In the genomic region with DNA sequence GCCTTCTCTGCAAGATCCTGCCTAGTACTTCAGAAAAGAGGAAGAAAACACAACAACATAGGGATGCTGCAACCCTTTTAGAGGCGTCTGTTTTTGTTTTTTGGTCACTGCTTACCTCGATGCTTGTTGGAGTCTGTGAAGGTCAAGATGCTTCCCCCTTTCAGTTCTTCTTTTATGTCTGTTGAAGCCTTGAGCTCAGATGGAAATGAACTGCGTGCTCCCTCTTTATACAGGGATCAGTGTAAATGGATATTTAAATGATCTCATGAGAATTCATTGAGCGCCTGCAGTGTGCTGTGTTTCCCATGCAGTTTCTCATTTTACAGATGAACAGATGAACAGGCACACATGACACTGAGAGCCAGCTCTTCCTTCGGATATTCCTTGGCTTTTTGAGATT, we compare ENCODE assay signal across 18 mouse cellular contexts.
DNase-seq lines count a peak whose midpoint lies in the region; ATAC-seq and TF ChIP-seq lines count a peak whose summit lies in the region.
"Had no signal": no experiment of that assay in that cellular context is flagged by ENCODE, and none has a peak within 500 bp of the region (broad histone marks: within the 10 kb centered on the region; RNA-seq: fewer than 3 reads in every experiment).

No protein-coding gene starts in this region.

- no peak overlapping the region for H3K4me2 ChIP-seq in midbrain, embryonic 11.5 days
- no peak overlapping the region for H3K4me2 ChIP-seq in forebrain, embryonic 15.5 days (replicated peaks)
- no peak overlapping the region for H3K4me2 ChIP-seq in hindbrain, postnatal 0 days (ENCODE audit: low read depth, low read length)
- no peak overlapping the region for H3K4me2 ChIP-seq in liver, postnatal 0 days (ENCODE audit: low read depth, low read length)
- H3K4me2 ChIP-seq: heart, embryonic 12.5 days; liver, embryonic 13.5 days had no signal

- H3K4me1 ChIP-seq in midbrain, embryonic 11.5 days (ENCODE audit: control insufficient read depth, insufficient read depth, low read length), result peaks cover 14% of the 10 kb centered on the region
- H3K4me1 ChIP-seq in midbrain, embryonic 10.5 days, result peaks cover 20% of the 10 kb centered on the region
- peaks cover 13% of the 10 kb centered on the region for H3K4me1 ChIP-seq in forebrain, embryonic 15.5 days
- peaks cover 7% of the 10 kb centered on the region; the same call in 1 of the 2 replicates for H3K4me1 ChIP-seq in hindbrain, postnatal 0 days (ENCODE audit: insufficient read depth, low read length)
- no peaks in the 10 kb centered on the region for H3K4me1 ChIP-seq in liver, postnatal 0 days (ENCODE audit: insufficient read depth)
- H3K4me1 ChIP-seq: heart, embryonic 12.5 days; limb, embryonic 10.5 days; liver, embryonic 13.5 days had no signal

- no peak for TF ChIP-seq EP300 in liver, postnatal 0 days (IDR thresholded peaks at IDR 0.05; ENCODE audit: low read depth)

- ATAC-seq in midbrain, embryonic 11.5 days (ENCODE audit: low FRiP score), result peak; percentile 25; the same call in 1 of the 2 replicates
- ATAC-seq in forebrain, embryonic 15.5 days (replicated peaks), result 0 out of 2 replicates have a peak, but pooled peaks have one; percentile 4
- no peak for ATAC-seq in hindbrain, postnatal 0 days
- ATAC-seq in CD4-positive, CD25-positive, alpha-beta regulatory T cell, adult 4 months, result no peak
- no peak for ATAC-seq in liver, postnatal 0 days
- ATAC-seq: lung, postnatal 0 days had no signal

- H3K4me3 ChIP-seq in midbrain, embryonic 11.5 days (ENCODE audit: low read depth, low read length), result no peak overlapping the region
- H3K4me3 ChIP-seq in midbrain, embryonic 10.5 days, result no peak overlapping the region
- H3K4me3 ChIP-seq in forebrain, embryonic 15.5 days, result no peak overlapping the region
- H3K4me3 ChIP-seq in hindbrain, postnatal 0 days (ENCODE audit: low read length), result no peak overlapping the region
- no peak overlapping the region for H3K4me3 ChIP-seq in liver, postnatal 0 days (ENCODE audit: low read depth, low read length)
- H3K4me3 ChIP-seq: heart, embryonic 12.5 days; limb, embryonic 10.5 days; liver, embryonic 13.5 days had no signal

- H3K27ac ChIP-seq in midbrain, embryonic 11.5 days (ENCODE audit: low read depth, low read length), result no peak overlapping the region
- H3K27ac ChIP-seq in midbrain, embryonic 10.5 days (replicated peaks), result no peak overlapping the region
- no peak overlapping the region for H3K27ac ChIP-seq in forebrain, embryonic 15.5 days (replicated peaks)
- H3K27ac ChIP-seq in hindbrain, postnatal 0 days, result peak overlapping the region; percentile 27; the same call in 1 of the 2 replicates
- H3K27ac ChIP-seq in liver, postnatal 0 days (ENCODE audit: low read depth), result no peak overlapping the region
- H3K27ac ChIP-seq: limb, embryonic 10.5 days; liver, embryonic 13.5 days had no signal

- no peaks in the 10 kb centered on the region for H3K27me3 ChIP-seq in midbrain, embryonic 11.5 days (ENCODE audit: control insufficient read depth, insufficient read depth, low read length)
- H3K27me3 ChIP-seq in midbrain, embryonic 10.5 days (ENCODE audit: low read depth, poor library complexity, severe bottlenecking), result no peaks in the 10 kb centered on the region
- H3K27me3 ChIP-seq in forebrain, embryonic 15.5 days, result peaks cover 6% of the 10 kb centered on the region; the same call in 1 of the 2 replicates
- H3K27me3 ChIP-seq in hindbrain, postnatal 0 days (ENCODE audit: insufficient read depth, low read length), result no peaks in the 10 kb centered on the region
- H3K27me3 ChIP-seq in liver, postnatal 0 days (ENCODE audit: insufficient read depth, low read length), result no peaks in the 10 kb centered on the region
- H3K27me3 ChIP-seq: CH12.LX; heart, embryonic 12.5 days; liver, embryonic 13.5 days had no signal

- DNase-seq in midbrain, embryonic 11.5 days (ENCODE audit: low spot score, missing footprints), result no peak
- no peak for DNase-seq in midbrain, embryonic 10.5 days (ENCODE audit: low spot score)
- DNase-seq in hindbrain, postnatal 0 days (ENCODE audit: low spot score), result no peak
- DNase-seq in liver, postnatal 0 days, result no peak
- DNase-seq in gastrocnemius, postnatal 25 days, result no peak
- DNase-seq: adrenal gland, postnatal 10 days; heart, postnatal 36 days; kidney, adult 11 months; kidney, postnatal 36 days; liver, embryonic 13.5 days; retina, postnatal 1 day; thymus, adult 2 months had no signal

- no peaks in the 10 kb centered on the region for H3K9me3 ChIP-seq in midbrain, embryonic 11.5 days (ENCODE audit: control insufficient read depth, low read length)
- no peaks in the 10 kb centered on the region for H3K9me3 ChIP-seq in midbrain, embryonic 10.5 days (replicated peaks)
- no peaks in the 10 kb centered on the region for H3K9me3 ChIP-seq in forebrain, embryonic 15.5 days
- no peaks in the 10 kb centered on the region for H3K9me3 ChIP-seq in hindbrain, postnatal 0 days (ENCODE audit: low read length)
- no peaks in the 10 kb centered on the region for H3K9me3 ChIP-seq in liver, postnatal 0 days (ENCODE audit: low read length)
- H3K9me3 ChIP-seq: heart, embryonic 12.5 days; limb, embryonic 10.5 days; liver, embryonic 13.5 days had no signal

- no peak for TF ChIP-seq CTCF in hindbrain, postnatal 0 days (IDR thresholded peaks at IDR 0.05; ENCODE audit: low read depth)
- TF ChIP-seq CTCF in liver, postnatal 0 days (IDR thresholded peaks at IDR 0.05; ENCODE audit: low read depth), result no peak

- no peaks in the 10 kb centered on the region for H3K36me3 ChIP-seq in midbrain, embryonic 11.5 days (ENCODE audit: control insufficient read depth, insufficient read depth, low read length)
- H3K36me3 ChIP-seq in midbrain, embryonic 10.5 days, result no peaks in the 10 kb centered on the region
- H3K36me3 ChIP-seq in forebrain, embryonic 15.5 days, result no peaks in the 10 kb centered on the region
- no peaks in the 10 kb centered on the region for H3K36me3 ChIP-seq in hindbrain, postnatal 0 days (ENCODE audit: insufficient read depth, low read length)
- no peaks in the 10 kb centered on the region for H3K36me3 ChIP-seq in liver, postnatal 0 days (replicated peaks; ENCODE audit: insufficient read depth, low read length)
- H3K36me3 ChIP-seq: heart, embryonic 12.5 days; limb, embryonic 10.5 days; liver, embryonic 13.5 days had no signal

- no peak overlapping the region for H3K9ac ChIP-seq in midbrain, embryonic 11.5 days (ENCODE audit: low read length)
- no peak overlapping the region for H3K9ac ChIP-seq in forebrain, embryonic 15.5 days (replicated peaks)
- H3K9ac ChIP-seq in hindbrain, postnatal 0 days (replicated peaks; ENCODE audit: low read length), result no peak overlapping the region
- H3K9ac ChIP-seq in liver, postnatal 0 days (replicated peaks), result no peak overlapping the region
- H3K9ac ChIP-seq: heart, embryonic 12.5 days; liver, embryonic 13.5 days had no signal

- 35% methylated on average over 5 of the region's 5 CpGs for WGBS in midbrain, embryonic 11.5 days
- WGBS in midbrain, embryonic 10.5 days, result 66% methylated on average over 5 of the region's 5 CpGs
- 21% methylated on average over 5 of the region's 5 CpGs for WGBS in forebrain, embryonic 15.5 days
- 32% methylated on average over 5 of the region's 5 CpGs for WGBS in hindbrain, postnatal 0 days
- 54% methylated on average over 5 of the region's 5 CpGs for WGBS in liver, postnatal 0 days (ENCODE audit: insufficient replicate concordance)

Comparison
In these comparisons a context has a peak if more than half of its experiments do, and no peak if none do; other contexts are left out.
1. ATAC-seq: peak in midbrain, embryonic 11.5 days (single experiment) and forebrain, embryonic 15.5 days (single experiment); none in hindbrain, postnatal 0 days (single experiment), CD4-positive, CD25-positive, alpha-beta regulatory T cell, adult 4 months (single experiment) and liver, postnatal 0 days (single experiment).